Mouse (Mus musculus) adipose tissue, adult 10 weeks (tissue): ENCODE data around the gene St6gal2. TPM values are rescaled to one million over a fixed set of nuclear protein-coding genes. Genes with fewer than 3 reads are reported as not detected.

ENCODE experiments used
- polyA plus RNA-seq: library from polyadenylated mRNA; stranded (reverse); fragments of 350-450 nt; fragmentation: Illumina TruSeq; extraction: RNeasy Lipid Tissue Mini Kit (QIAGEN cat#74804); gene quantifications from one replicate; pipeline ENCODE4 v1.2.3, GENCODE M21; 2014; ENCODE audit warnings: low read depth, low replicate concordance

Gene St6gal2
- not detected for polyA plus RNA-seq

GRCm38 (mm10) chr17:55445250-55446184, at the start of gene St6gal2:
Gene St6gal2 (plus strand): TSS chr17:55445382.

Other genes starting within 250 kb of the St6gal2 start
- gene Vmn2r118, start 179.8 kb downstream of the St6gal2 start, polyA plus RNA-seq = not detected